Mouse (Mus musculus): ENCODE measurements around the gene Gm7030. TPM values are rescaled to one million over a fixed set of nuclear protein-coding genes. Genes with fewer than 3 reads are reported as not detected.
"Not testable (repeated sequence)": the region's sequence is repeated elsewhere in the genome, so short reads cannot be mapped to it uniquely, and the experiment has no call there.

The Gm7030 gene
- total and polyA plus RNA-seq, 2 experiments, result not detected

GRCm38 (mm10) chr17:36168039-36168652 lies 38.9 kb upstream of the Gm7030 start, which contains the start of gene Gm8909:
Gene Gm8909, minus strand, starts transcription at chr17:36168537.
- whole genome bisulfite sequencing, result 4% methylated on average over 63 of the region's 63 CpGs

GRCm38 (mm10) chr17:36167306-36168038 lies 38.2 kb upstream of the Gm7030 start:
- Histone ChIP-seq H3K27me3 (ENCODE audit: control insufficient read depth, insufficient read depth, low read length) (peaks cover 18% of the 10 kb centered on the region), H3K4me1 (ENCODE audit: control insufficient read depth, insufficient read depth, low read length) (peaks cover 2% of the 10 kb centered on the region; the same call in 1 of the 2 replicates), H3K36me3 (ENCODE audit: control insufficient read depth, insufficient read depth, low read length) (no peaks in the 10 kb centered on the region), H3K79me2 (ENCODE audit: control insufficient read depth, insufficient read depth, low read length) (no peaks in the 10 kb centered on the region), H3K9ac (ENCODE audit: low read depth, low read length) (peak overlapping the region; percentile 61), H3K27ac (replicated peaks; ENCODE audit: insufficient read depth, low read depth, low read length) (no peak overlapping the region), H3K4me3 (ENCODE audit: insufficient read depth, low read depth, low read length) (peak overlapping the region; percentile 95)
- TF ChIP-seq CTCF (IDR thresholded peaks at IDR 0.05; ENCODE audit: low read depth, low read length), result no peak
- no peak for TF ChIP-seq POLR2A (IDR thresholded peaks at IDR 0.05; ENCODE audit: extremely low read depth, insufficient read depth, low read length)
- 3% methylated on average over 50 of the region's 51 CpGs for WGBS
- DNase-seq (ENCODE audit: extremely low read depth, low read depth, low spot score), result peak; percentile 55

More at GRCm38 (mm10) chr17:36168039-36168652, 38.9 kb upstream of the Gm7030 start, which contains the start of gene Gm8909:
- peaks cover 2% of the 10 kb centered on the region; the same call in 1 of the 2 replicates for H3K4me1 ChIP-seq (ENCODE audit: control insufficient read depth, insufficient read depth, low read length)
- peak within 1 kb of the TSS; percentile 61 for H3K9ac ChIP-seq (ENCODE audit: low read depth, low read length)
- H3K27ac ChIP-seq (replicated peaks; ENCODE audit: insufficient read depth, low read depth, low read length), result no peak within 1 kb of the TSS
- H3K36me3 ChIP-seq (ENCODE audit: control insufficient read depth, insufficient read depth, low read length), result no peaks in the 10 kb centered on the region
- H3K79me2 ChIP-seq (ENCODE audit: control insufficient read depth, insufficient read depth, low read length), result no peaks in the 10 kb centered on the region
- TF ChIP-seq CTCF (IDR thresholded peaks at IDR 0.05; ENCODE audit: low read depth, low read length) (no peak), POLR2A (IDR thresholded peaks at IDR 0.05; ENCODE audit: extremely low read depth, insufficient read depth, low read length) (no peak)
- H3K27me3 ChIP-seq (ENCODE audit: control insufficient read depth, insufficient read depth, low read length), result peaks cover 18% of the 10 kb centered on the region
- DNase-seq (ENCODE audit: extremely low read depth, low read depth, low spot score), result no peak
- peak within 1 kb of the TSS; percentile 95 for H3K4me3 ChIP-seq (ENCODE audit: insufficient read depth, low read depth, low read length)

DNA sequence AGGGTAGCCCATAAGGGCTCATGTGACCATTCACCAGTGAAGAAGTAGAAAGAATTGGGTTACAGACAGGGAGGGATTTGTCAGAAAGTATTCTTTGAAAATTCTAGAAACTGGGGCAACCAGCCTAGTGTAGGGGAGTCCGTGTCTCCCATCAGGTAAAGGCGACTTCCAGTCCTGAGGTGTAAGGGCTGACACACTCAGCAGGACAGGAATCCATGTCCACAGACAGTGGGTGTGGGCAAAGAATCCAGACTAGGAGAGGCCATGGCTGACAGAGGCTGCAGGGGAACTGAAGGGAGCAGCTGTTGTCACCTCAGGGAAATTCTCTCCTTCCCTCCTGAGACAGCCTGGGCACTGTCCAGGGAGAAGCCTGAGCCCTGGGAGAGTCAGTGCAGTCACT lies 37.7 kb upstream of the Gm7030 start:
- H3K36me3 ChIP-seq (ENCODE audit: control insufficient read depth, insufficient read depth, low read length); DNase-seq (ENCODE audit: extremely low read depth, low read depth, low spot score); H3K4me1 ChIP-seq (ENCODE audit: control insufficient read depth, insufficient read depth, low read length); H3K4me3 ChIP-seq (ENCODE audit: insufficient read depth, low read depth, low read length); H3K9ac ChIP-seq (ENCODE audit: low read depth, low read length); H3K27ac ChIP-seq (replicated peaks; ENCODE audit: insufficient read depth, low read depth, low read length); H3K79me2 ChIP-seq (ENCODE audit: control insufficient read depth, insufficient read depth, low read length): not testable (repeated sequence)
- H3K27me3 ChIP-seq (ENCODE audit: control insufficient read depth, insufficient read depth, low read length), result peaks cover 19% of the 10 kb centered on the region
- 42% methylated on average over 2 of the region's 2 CpGs for WGBS

GRCm38 (mm10) chr17:36161129-36162051 lies 32.2 kb upstream of the Gm7030 start:
- Histone ChIP-seq H3K79me2 (ENCODE audit: control insufficient read depth, insufficient read depth, low read length) (no peaks in the 10 kb centered on the region), H3K4me1 (ENCODE audit: control insufficient read depth, insufficient read depth, low read length) (no peaks in the 10 kb centered on the region), H3K4me3 (ENCODE audit: insufficient read depth, low read depth, low read length) (peak overlapping the region; percentile 51; the same call in 1 of the 2 replicates), H3K27ac (replicated peaks; ENCODE audit: insufficient read depth, low read depth, low read length) (no peak overlapping the region), H3K9ac (ENCODE audit: low read depth, low read length) (no peak overlapping the region), H3K27me3 (ENCODE audit: control insufficient read depth, insufficient read depth, low read length) (peaks cover 15% of the 10 kb centered on the region), H3K36me3 (ENCODE audit: control insufficient read depth, insufficient read depth, low read length) (no peaks in the 10 kb centered on the region)
- DNase-seq (ENCODE audit: extremely low read depth, low read depth, low spot score), result peak; percentile 27
- 4% methylated on average over 56 of the region's 56 CpGs for WGBS
- TF ChIP-seq POLR2A (IDR thresholded peaks at IDR 0.05; ENCODE audit: extremely low read depth, insufficient read depth, low read length), result no peak
- TF ChIP-seq CTCF (IDR thresholded peaks at IDR 0.05; ENCODE audit: low read depth, low read length), result no peak

DNA sequence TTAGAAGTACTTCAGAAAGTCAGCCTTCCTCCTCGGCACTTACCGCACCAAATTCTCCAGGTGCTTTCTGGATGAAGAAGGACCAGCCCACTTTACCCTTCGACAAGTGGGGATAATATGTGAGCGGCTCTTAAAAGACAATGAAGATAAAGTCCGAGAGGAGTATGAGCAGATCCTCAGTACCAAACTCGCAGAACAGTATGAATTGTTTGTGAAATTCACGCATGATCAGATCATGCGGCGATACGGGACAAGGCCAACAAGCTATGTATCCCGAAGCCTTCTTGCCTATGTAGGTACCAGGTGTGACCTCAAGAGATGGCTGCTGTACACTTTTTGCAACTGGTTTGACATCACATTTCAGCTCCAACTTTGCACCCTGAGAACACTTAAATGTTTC lies 29.0 kb upstream of the Gm7030 start:
- not testable (repeated sequence) for H3K9ac ChIP-seq (ENCODE audit: low read depth, low read length); H3K79me2 ChIP-seq (ENCODE audit: control insufficient read depth, insufficient read depth, low read length); H3K4me1 ChIP-seq (ENCODE audit: control insufficient read depth, insufficient read depth, low read length); DNase-seq (ENCODE audit: extremely low read depth, low read depth, low spot score); H3K4me3 ChIP-seq (ENCODE audit: insufficient read depth, low read depth, low read length); H3K36me3 ChIP-seq (ENCODE audit: control insufficient read depth, insufficient read depth, low read length); H3K27ac ChIP-seq (replicated peaks; ENCODE audit: insufficient read depth, low read depth, low read length)
- peaks cover 16% of the 10 kb centered on the region for H3K27me3 ChIP-seq (ENCODE audit: control insufficient read depth, insufficient read depth, low read length)
- WGBS, result 13% methylated on average over 11 of the region's 11 CpGs

- peaks cover 16% of the 10 kb centered on the region for H3K27me3 ChIP-seq (ENCODE audit: control insufficient read depth, insufficient read depth, low read length)
- H3K4me1 ChIP-seq (ENCODE audit: control insufficient read depth, insufficient read depth, low read length); DNase-seq (ENCODE audit: extremely low read depth, low read depth, low spot score); H3K79me2 ChIP-seq (ENCODE audit: control insufficient read depth, insufficient read depth, low read length); H3K4me3 ChIP-seq (ENCODE audit: insufficient read depth, low read depth, low read length); H3K9ac ChIP-seq (ENCODE audit: low read depth, low read length); H3K36me3 ChIP-seq (ENCODE audit: control insufficient read depth, insufficient read depth, low read length); H3K27ac ChIP-seq (replicated peaks; ENCODE audit: insufficient read depth, low read depth, low read length): not testable (repeated sequence)
- 2% methylated on average over 36 of the region's 36 CpGs for WGBS
Measured at GRCm38 (mm10) chr17:36157782-36158181, 28.6 kb upstream of the Gm7030 start.

All from liver, adult 2 months (tissue).